Comparison of ENCODE assay signal across 20 mouse cellular contexts in genomic region chr1:180339143-180339542, GRCm38 (mm10). TPM values are rescaled to one million over a fixed set of nuclear protein-coding genes. Genes with fewer than 3 reads are reported as not detected.
DNase-seq lines count a peak whose midpoint lies in the region; ATAC-seq and TF ChIP-seq lines count a peak whose summit lies in the region.
"Had no signal": no experiment of that assay in that cellular context is flagged by ENCODE, and none has a peak within 500 bp of the region (broad histone marks: within the 10 kb centered on the region; RNA-seq: fewer than 3 reads in every experiment).

No protein-coding gene starts in this region.

- WGBS in intestine, embryonic 14.5 days, result 77% methylated on average over 5 of the region's 5 CpGs
- WGBS in intestine, postnatal 0 days, result 49% methylated on average over 5 of the region's 5 CpGs
- 59% methylated on average over 5 of the region's 5 CpGs for WGBS in intestine, embryonic 15.5 days
- WGBS in stomach, postnatal 0 days, result 53% methylated on average over 5 of the region's 5 CpGs
- WGBS in hindbrain, embryonic 16.5 days, result 88% methylated on average over 5 of the region's 5 CpGs

- TF ChIP-seq EP300 in stomach, postnatal 0 days (optimal IDR thresholded peaks at IDR 0.05), result no peak

- no peak overlapping the region for H3K4me2 ChIP-seq in intestine, embryonic 14.5 days (ENCODE audit: low read length)
- H3K4me2 ChIP-seq in intestine, postnatal 0 days (replicated peaks; ENCODE audit: low read depth), result no peak overlapping the region
- H3K4me2 ChIP-seq in intestine, embryonic 15.5 days (replicated peaks), result no peak overlapping the region
- no peak overlapping the region for H3K4me2 ChIP-seq in stomach, postnatal 0 days (replicated peaks; ENCODE audit: low read depth)
- no peak overlapping the region for H3K4me2 ChIP-seq in hindbrain, embryonic 16.5 days (ENCODE audit: low read length)
- H3K4me2 ChIP-seq: embryonic facial prominence, embryonic 12.5 days; heart, embryonic 13.5 days; hindbrain, embryonic 15.5 days had no signal

- peaks cover 15% of the 10 kb centered on the region; the same call in 1 of the 2 replicates for H3K4me1 ChIP-seq in intestine, embryonic 14.5 days (replicated peaks; ENCODE audit: control insufficient read depth, insufficient read depth, low read length)
- no peaks in the 10 kb centered on the region for H3K4me1 ChIP-seq in intestine, postnatal 0 days (replicated peaks; ENCODE audit: control insufficient read depth, insufficient read depth, low read length)
- peaks cover 16% of the 10 kb centered on the region for H3K4me1 ChIP-seq in intestine, embryonic 15.5 days (replicated peaks)
- H3K4me1 ChIP-seq in stomach, postnatal 0 days (replicated peaks; ENCODE audit: control insufficient read depth, insufficient read depth), result peaks cover 3% of the 10 kb centered on the region
- peaks cover 9% of the 10 kb centered on the region for H3K4me1 ChIP-seq in hindbrain, embryonic 16.5 days (ENCODE audit: control insufficient read depth, insufficient read depth, low read depth, low read length)

- no peaks in the 10 kb centered on the region for H3K9me3 ChIP-seq in intestine, embryonic 14.5 days (ENCODE audit: control insufficient read depth, low read length)
- H3K9me3 ChIP-seq in intestine, postnatal 0 days (ENCODE audit: control insufficient read depth), result no peaks in the 10 kb centered on the region
- H3K9me3 ChIP-seq in intestine, embryonic 15.5 days, result no peaks in the 10 kb centered on the region
- H3K9me3 ChIP-seq in stomach, postnatal 0 days (ENCODE audit: control insufficient read depth, low read length), result no peaks in the 10 kb centered on the region
- no peaks in the 10 kb centered on the region for H3K9me3 ChIP-seq in hindbrain, embryonic 16.5 days (ENCODE audit: control insufficient read depth, low read length)
- H3K9me3 ChIP-seq: embryonic facial prominence, embryonic 12.5 days; heart, embryonic 13.5 days; hindbrain, embryonic 15.5 days had no signal

- H3K4me3 ChIP-seq in intestine, embryonic 14.5 days (ENCODE audit: low read depth, low read length), result no peak overlapping the region
- no peak overlapping the region for H3K4me3 ChIP-seq in intestine, postnatal 0 days (ENCODE audit: low read depth, low read length)
- no peak overlapping the region for H3K4me3 ChIP-seq in intestine, embryonic 15.5 days (replicated peaks)
- H3K4me3 ChIP-seq in stomach, postnatal 0 days (ENCODE audit: low read depth, low read length), result no peak overlapping the region
- H3K4me3 ChIP-seq in hindbrain, embryonic 16.5 days (ENCODE audit: low read length), result no peak overlapping the region
- H3K4me3 ChIP-seq: embryonic facial prominence, embryonic 12.5 days; heart, embryonic 13.5 days; hindbrain, embryonic 15.5 days had no signal

- no peak overlapping the region for H3K27ac ChIP-seq in intestine, embryonic 14.5 days (ENCODE audit: low read depth)
- H3K27ac ChIP-seq in intestine, postnatal 0 days (ENCODE audit: low read depth, low read length), result no peak overlapping the region
- no peak overlapping the region for H3K27ac ChIP-seq in intestine, embryonic 15.5 days
- no peak overlapping the region for H3K27ac ChIP-seq in stomach, postnatal 0 days (replicated peaks)
- no peak overlapping the region for H3K27ac ChIP-seq in hindbrain, embryonic 16.5 days (ENCODE audit: low read depth, low read length)
- H3K27ac ChIP-seq: embryonic facial prominence, embryonic 12.5 days; heart, embryonic 13.5 days; hindbrain, embryonic 15.5 days had no signal

- TF ChIP-seq CTCF in intestine, postnatal 0 days (IDR thresholded peaks at IDR 0.05; ENCODE audit: low read depth), result no peak
- TF ChIP-seq CTCF in stomach, postnatal 0 days (IDR thresholded peaks at IDR 0.05; ENCODE audit: low read depth), result no peak

- H3K27me3 ChIP-seq in intestine, embryonic 14.5 days (replicated peaks; ENCODE audit: control insufficient read depth, insufficient read depth, low read length), result no peaks in the 10 kb centered on the region
- no peaks in the 10 kb centered on the region for H3K27me3 ChIP-seq in intestine, postnatal 0 days (replicated peaks; ENCODE audit: control insufficient read depth, insufficient read depth, low read length)
- no peaks in the 10 kb centered on the region for H3K27me3 ChIP-seq in intestine, embryonic 15.5 days (replicated peaks)
- no peaks in the 10 kb centered on the region for H3K27me3 ChIP-seq in stomach, postnatal 0 days (ENCODE audit: control insufficient read depth, insufficient read depth, low read length)
- no peaks in the 10 kb centered on the region; the same call in 1 of the 2 replicates for H3K27me3 ChIP-seq in hindbrain, embryonic 16.5 days (replicated peaks; ENCODE audit: control insufficient read depth, insufficient read depth, low read length)
- H3K27me3 ChIP-seq: embryonic facial prominence, embryonic 12.5 days had no signal

- ATAC-seq in intestine, embryonic 14.5 days (replicated peaks; ENCODE audit: low FRiP score, low TSS enrichment, low read depth), result peak; percentile 65; the same call in 1 of the 2 replicates
- no peak for ATAC-seq in intestine, postnatal 0 days
- ATAC-seq in intestine, embryonic 15.5 days, result peak; percentile 80
- 0 out of 2 replicates have a peak, but pooled peaks have one; percentile 42 for ATAC-seq in stomach, postnatal 0 days (ENCODE audit: low FRiP score, low TSS enrichment)
- ATAC-seq in CD4-positive, CD25-positive, alpha-beta regulatory T cell, adult 4 months, result no peak
- no peak for ATAC-seq in hindbrain, embryonic 16.5 days
- ATAC-seq: forebrain, embryonic 16.5 days had no signal

- DNase-seq in intestine, embryonic 14.5 days (ENCODE audit: low spot score), result no peak
- peak; percentile 35 for DNase-seq in naive thymus-derived CD4-positive, alpha-beta T cell, adult 2 months (ENCODE audit: low read depth)
- no peak for DNase-seq in stomach, postnatal 0 days (ENCODE audit: low spot score)
- no peak for DNase-seq in adrenal gland, postnatal 14 days
- DNase-seq: adrenal gland, postnatal 25 days; cerebellum, adult 11 months; cerebellum, adult 8-10 months; cerebellum, postnatal 25 days; gastrocnemius, postnatal 25 days; heart, adult 11 months; heart, postnatal 36 days; kidney, adult 18-20 months had no signal

- peaks cover 17% of the 10 kb centered on the region; the same call in 1 of the 2 replicates for H3K36me3 ChIP-seq in intestine, embryonic 14.5 days (ENCODE audit: control insufficient read depth, insufficient read depth, low read length)
- H3K36me3 ChIP-seq in intestine, postnatal 0 days (ENCODE audit: control insufficient read depth, insufficient read depth), result 0 out of 2 replicates have a peak, but pooled peaks cover 7% of the 10 kb centered on the region
- no peaks in the 10 kb centered on the region for H3K36me3 ChIP-seq in intestine, embryonic 15.5 days
- no peaks in the 10 kb centered on the region for H3K36me3 ChIP-seq in stomach, postnatal 0 days (ENCODE audit: control insufficient read depth, insufficient read depth, low read length)
- no peaks in the 10 kb centered on the region for H3K36me3 ChIP-seq in hindbrain, embryonic 16.5 days (ENCODE audit: control insufficient read depth, insufficient read depth, low read length)
- H3K36me3 ChIP-seq: embryonic facial prominence, embryonic 12.5 days; hindbrain, embryonic 15.5 days had no signal

- H3K9ac ChIP-seq in intestine, embryonic 14.5 days (ENCODE audit: low read length), result no peak overlapping the region
- no peak overlapping the region for H3K9ac ChIP-seq in intestine, postnatal 0 days (ENCODE audit: low read depth, low read length)
- H3K9ac ChIP-seq in intestine, embryonic 15.5 days, result no peak overlapping the region
- H3K9ac ChIP-seq in stomach, postnatal 0 days (ENCODE audit: low read length), result no peak overlapping the region
- no peak overlapping the region for H3K9ac ChIP-seq in hindbrain, embryonic 16.5 days (ENCODE audit: low read depth, low read length)
- H3K9ac ChIP-seq: embryonic facial prominence, embryonic 12.5 days; heart, embryonic 13.5 days; hindbrain, embryonic 15.5 days had no signal

RNA-seq across cellular contexts. Expression of gene Itpkb, which starts 8.9 kb away (rescaled TPM):
- 6.7 and 8.3 TPM in 2 replicates for polyA plus RNA-seq in intestine, embryonic 14.5 days (2014; fragmentation: Nextera tagmentation; extraction: Ambion mirVana)
- 2.3 and 3.4 TPM in 2 replicates for polyA plus RNA-seq in intestine, postnatal 0 days (2015; fragmentation: Nextera tagmentation; extraction: Ambion mirVana)
- polyA plus RNA-seq in intestine, embryonic 15.5 days (2015; fragmentation: Nextera tagmentation; extraction: Ambion mirVana), result 6.9 and 8.2 TPM in 2 replicates
- polyA plus RNA-seq in stomach, postnatal 0 days (2015; fragmentation: Nextera tagmentation; extraction: Ambion mirVana), result 3.7 and 4.0 TPM in 2 replicates
- 10 to 100 TPM; 54.6 to 56.7 TPM for polyA plus RNA-seq in CD4-positive, CD25-positive, alpha-beta regulatory T cell, adult 4 months (2017; shearing (Covaris generic))
- polyA plus RNA-seq in hindbrain, embryonic 16.5 days (2015; fragmentation: Nextera tagmentation; extraction: Ambion mirVana), result 3.8 and 4.0 TPM in 2 replicates
- total RNA-seq in adrenal gland, postnatal 14 days (2021), result 63.9 and 71.4 TPM in 2 replicates

Comparison
In these comparisons a context has a peak if more than half of its experiments do, and no peak if none do; other contexts are left out.
1. ATAC-seq: peak in intestine, embryonic 14.5 days (single experiment), intestine, embryonic 15.5 days (single experiment) and stomach, postnatal 0 days (single experiment); none in intestine, postnatal 0 days (single experiment), CD4-positive, CD25-positive, alpha-beta regulatory T cell, adult 4 months (single experiment) and hindbrain, embryonic 16.5 days (single experiment).